Mouse (Mus musculus) ES-Bruce4 (cell line): Measurements from ENCODE around the gene Tpcn2. TPM values are rescaled to one million over a fixed set of nuclear protein-coding genes. Genes with fewer than 3 reads are reported as not detected.

Experiments
- H3K27ac ChIP-seq: 2 replicates; pipeline ENCODE4 v1.5.1; 2012; ENCODE audit warnings: low read length, inconsistent platforms; ENCODE audit not compliant: insufficient read depth
- H3K27me3 ChIP-seq: 2 replicates; pipeline ENCODE4 v1.6.1; 2012; ENCODE audit warnings: mild to moderate bottlenecking, low read length, inconsistent platforms; ENCODE audit not compliant: control insufficient read depth, poor library complexity, insufficient read depth, severe bottlenecking
- H3K36me3 ChIP-seq: 2 replicates; pipeline ENCODE4 v1.6.1; 2012; ENCODE audit warnings: inconsistent platforms, mild to moderate bottlenecking, low read length, moderate library complexity; ENCODE audit not compliant: control insufficient read depth, poor library complexity, insufficient read depth, severe bottlenecking
- H3K4me1 ChIP-seq: one replicate; pipeline ENCODE4 v1.8.1; 2011; ENCODE audit warnings: low read length; ENCODE audit not compliant: control insufficient read depth, insufficient read depth
- H3K4me3 ChIP-seq: 2 replicates; pipeline ENCODE4 v1.5.1; 2011; ENCODE audit warnings: low read depth, mild to moderate bottlenecking, low read length
- H3K9ac ChIP-seq: 2 replicates; pipeline ENCODE4 v1.6.1; 2012; ENCODE audit warnings: low read depth, mild to moderate bottlenecking, inconsistent platforms; ENCODE audit not compliant: poor library complexity, severe bottlenecking
- H3K9me3 ChIP-seq: replicated peaks from 2 replicates; pipeline ENCODE4 v1.6.1; 2012; ENCODE audit warnings: mild to moderate bottlenecking, low read length, inconsistent platforms; ENCODE audit not compliant: control insufficient read depth, poor library complexity, insufficient read depth, severe bottlenecking
- CTCF ChIP-seq: IDR thresholded peaks from one replicate; pipeline ENCODE4 v1.8.1; 2011; ENCODE audit warnings: low read depth, low read length
- EP300 ChIP-seq: IDR thresholded peaks from 2 replicates; pipeline ENCODE4 v1.6.1; 2011; ENCODE audit warnings: low read depth, low read length; ENCODE audit not compliant: insufficient read depth
- POLR2A ChIP-seq: IDR thresholded peaks from one replicate; pipeline ENCODE4 v1.8.1; 2011; ENCODE audit warnings: low read length; ENCODE audit not compliant: insufficient read depth
- polyA plus RNA-seq: library from polyadenylated mRNA; stranded (reverse); fragments of >200 nt; gene quantifications from 2 replicates; pipeline ENCODE4 v1.2.4, GENCODE M21; 2011; ENCODE audit warnings: low read depth; ENCODE audit not compliant: missing spikeins, insufficient read depth, insufficient read length

The Tpcn2 gene
- polyA plus RNA-seq, 1 experiment = 11.0 TPM

- H3K9me3 ChIP-seq = no peaks in the 10 kb centered on the region
Measured at GRCm38 (mm10) chr7:145148902-145149301, 134.9 kb downstream of the Tpcn2 start.

GRCm38 (mm10) chr7:145147973-145148698 is 135.7 kb downstream of the Tpcn2 start:
- Histone ChIP-seq H3K9ac (no peak overlapping the region), H3K4me1 (peaks cover 2% of the 10 kb centered on the region), H3K27ac (no peak overlapping the region), H3K4me3 (no peak overlapping the region), H3K27me3 (no peaks in the 10 kb centered on the region), H3K9me3 (no peaks in the 10 kb centered on the region), H3K36me3 (no peaks in the 10 kb centered on the region)
- peak; percentile 56 for TF ChIP-seq CTCF
- TF ChIP-seq EP300 = peak; percentile 86
- no peak for TF ChIP-seq POLR2A

More at GRCm38 (mm10) chr7:145148902-145149301, 134.9 kb downstream of the Tpcn2 start:
- H3K27ac ChIP-seq = no peak overlapping the region
- H3K27me3 ChIP-seq = no peaks in the 10 kb centered on the region
- no peak overlapping the region for H3K9ac ChIP-seq
- H3K4me1 ChIP-seq = peaks cover 2% of the 10 kb centered on the region
- H3K36me3 ChIP-seq = no peaks in the 10 kb centered on the region
- TF ChIP-seq POLR2A (no peak), CTCF (no peak), EP300 (no peak)
- H3K4me3 ChIP-seq = no peak overlapping the region

DNA sequence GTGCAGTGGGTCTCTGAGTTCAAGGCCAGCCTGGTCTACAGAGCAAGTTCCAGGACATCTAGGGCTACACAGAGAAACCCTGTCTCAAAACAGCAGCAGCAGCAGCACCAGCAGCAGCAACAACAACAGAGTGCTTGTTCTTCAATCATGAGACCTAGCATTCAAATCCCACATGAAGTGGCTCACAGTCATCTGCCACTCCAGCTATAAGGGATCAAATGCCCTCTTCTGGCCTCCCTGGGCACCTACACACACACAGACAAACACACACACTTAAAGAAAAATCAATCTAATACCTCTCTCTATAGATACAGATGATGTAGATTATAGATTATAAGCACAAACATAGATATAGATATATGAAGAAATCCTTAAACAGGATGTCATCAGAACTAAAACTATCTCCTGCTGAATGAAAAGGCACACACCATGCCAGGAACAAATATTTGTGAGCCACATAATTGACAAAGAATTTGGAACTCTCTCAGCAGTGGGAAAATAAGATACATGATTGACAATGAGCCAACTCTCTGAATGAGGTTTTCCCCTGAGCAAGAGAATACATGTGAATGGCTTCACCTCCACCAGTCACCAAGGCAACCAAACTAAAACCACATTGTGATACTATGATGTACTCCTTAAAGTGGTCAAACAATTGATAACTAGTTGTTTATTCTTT is 137.4 kb downstream of the Tpcn2 start:
- Histone ChIP-seq H3K9me3 (no peaks in the 10 kb centered on the region), H3K9ac (no peak overlapping the region), H3K4me1 (peaks cover 2% of the 10 kb centered on the region), H3K27ac (no peak overlapping the region), H3K36me3 (no peaks in the 10 kb centered on the region), H3K4me3 (no peak overlapping the region), H3K27me3 (no peaks in the 10 kb centered on the region)
- TF ChIP-seq POLR2A = no peak
- TF ChIP-seq CTCF = peak; percentile 12

- H3K27ac ChIP-seq = no peak overlapping the region
- H3K27me3 ChIP-seq = no peaks in the 10 kb centered on the region
- H3K4me1 ChIP-seq = peaks cover 4% of the 10 kb centered on the region
- H3K36me3 ChIP-seq = no peaks in the 10 kb centered on the region
- peaks cover 2% of the 10 kb centered on the region; the same call in 1 of the 2 replicates for H3K9me3 ChIP-seq
- H3K4me3 ChIP-seq = no peak overlapping the region
- TF ChIP-seq CTCF = no peak
- TF ChIP-seq EP300 = no peak
- H3K9ac ChIP-seq = no peak overlapping the region
Measured at GRCm38 (mm10) chr7:145143502-145144070, 140.2 kb downstream of the Tpcn2 start.

DNA sequence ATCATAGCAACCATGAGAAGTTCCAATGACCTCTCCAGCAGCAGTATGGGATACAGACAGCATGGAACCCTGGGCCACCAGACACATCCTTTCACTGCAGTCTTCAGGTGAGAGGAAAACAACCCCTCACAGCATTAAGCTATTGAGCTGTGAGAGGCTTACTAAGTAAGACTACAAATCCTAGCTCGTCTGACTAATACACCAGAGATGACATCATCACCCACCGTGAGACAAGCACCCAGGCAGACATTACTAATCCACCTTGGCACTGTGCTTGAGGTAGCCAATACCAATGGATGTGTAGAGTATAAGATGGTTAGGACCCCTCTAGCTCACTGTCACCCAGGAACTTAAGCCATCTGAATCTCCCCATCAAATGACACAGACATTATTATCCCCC is 143.2 kb downstream of the Tpcn2 start:
- no peak for TF ChIP-seq EP300
- TF ChIP-seq CTCF = no peak
- no peak for TF ChIP-seq POLR2A
- H3K4me1 ChIP-seq = peaks cover 8% of the 10 kb centered on the region

DNA sequence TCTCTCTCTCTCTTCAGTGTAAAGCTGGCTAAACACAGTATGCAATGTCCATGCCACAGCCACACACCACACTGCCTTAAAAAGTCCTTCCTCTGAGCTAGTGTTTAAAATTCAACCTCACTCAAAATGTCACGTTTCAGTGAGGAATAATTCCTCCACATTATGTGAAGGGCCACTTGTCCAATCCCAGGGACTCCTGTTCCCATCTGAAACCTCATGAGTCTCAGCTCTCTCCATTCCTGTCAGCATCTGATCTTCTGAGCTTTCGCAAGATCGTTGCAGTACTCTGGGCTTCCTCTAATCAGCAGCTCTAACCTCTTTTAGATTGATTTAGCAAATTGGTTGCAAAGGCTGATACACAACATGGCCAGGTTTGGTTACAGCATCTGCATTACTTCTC is 144.2 kb downstream of the Tpcn2 start:
- H3K4me3 ChIP-seq = no peak overlapping the region
- H3K36me3 ChIP-seq = no peaks in the 10 kb centered on the region
- H3K27ac ChIP-seq = peak overlapping the region; percentile 97

More for the DNA sequence above, 143.2 kb downstream of the Tpcn2 start:
- Histone ChIP-seq H3K9me3 (peaks cover 5% of the 10 kb centered on the region), H3K4me3 (no peak overlapping the region), H3K36me3 (no peaks in the 10 kb centered on the region), H3K27ac (no peak overlapping the region), H3K9ac (no peak overlapping the region), H3K27me3 (no peaks in the 10 kb centered on the region)

More for the DNA sequence above, 144.2 kb downstream of the Tpcn2 start:
- no peak overlapping the region for H3K9ac ChIP-seq
- no peak for TF ChIP-seq CTCF
- TF ChIP-seq EP300 = no peak
- H3K9me3 ChIP-seq = peaks cover 5% of the 10 kb centered on the region
- H3K4me1 ChIP-seq = peaks cover 8% of the 10 kb centered on the region
- H3K27me3 ChIP-seq = no peaks in the 10 kb centered on the region
